Mouse (Mus musculus) forebrain, embryonic 16.5 days (tissue): ENCODE measurements around the gene Tmc2. TPM values are rescaled to one million over a fixed set of nuclear protein-coding genes. Genes with fewer than 3 reads are reported as not detected.

ENCODE experiments used
- ATAC-seq: fragments of 200-750 bp; cut with Nextera tagmentation; 2 replicates; pipeline ENCODE4 v1.8.0; 2017; ENCODE audit warnings: mild to moderate bottlenecking, moderate library complexity
- H3K27ac ChIP-seq: fragments of 300-500 bp; sonication (generic); 2 replicates; pipeline ENCODE4 v1.5.1; 2014; ENCODE audit warnings: low read length, control low read depth
- H3K27me3 ChIP-seq: fragments of 300-500 bp; sonication (generic); replicated peaks from 2 replicates; pipeline ENCODE4 v1.6.1; 2014; ENCODE audit warnings: low read length; ENCODE audit not compliant: control insufficient read depth, insufficient read depth
- H3K36me3 ChIP-seq: fragments of 300-500 bp; sonication (generic); 2 replicates; pipeline ENCODE4 v1.6.1; 2014; ENCODE audit not compliant: control insufficient read depth, insufficient read depth
- H3K4me1 ChIP-seq: fragments of 300-500 bp; sonication (generic); replicated peaks from 2 replicates; pipeline ENCODE4 v1.6.1; 2014; ENCODE audit warnings: low read length; ENCODE audit not compliant: control insufficient read depth, insufficient read depth
- H3K4me2 ChIP-seq: fragments of 300-500 bp; sonication (generic); 2 replicates; pipeline ENCODE4 v1.6.1; 2014; ENCODE audit warnings: mild to moderate bottlenecking, low read length, control low read depth
- H3K4me3 ChIP-seq: fragments of 300-500 bp; sonication (generic); replicated peaks from 2 replicates; pipeline ENCODE4 v1.5.1; 2014; ENCODE audit warnings: mild to moderate bottlenecking, low read length, control low read depth
- H3K9ac ChIP-seq: fragments of 300-500 bp; sonication (generic); replicated peaks from 2 replicates; pipeline ENCODE4 v1.6.1; 2014; ENCODE audit warnings: low read depth, low read length, control low read depth
- H3K9me3 ChIP-seq: fragments of 300-500 bp; sonication (generic); 2 replicates; pipeline ENCODE4 v1.6.1; 2016; ENCODE audit warnings: low read length; ENCODE audit not compliant: control insufficient read depth
- WGBS: fragments of 180-500 bp; shearing (Covaris S2); extraction: QIAGEN DNeasy Blood & Tissue Kit; methylation state at CpG from one replicate; pipeline ENCODE4 v1.1.7; 2014; 5-methylcytosine and 5-hydroxymethylcytosine counted together
- polyA plus RNA-seq: library from polyadenylated mRNA; unstranded; fragments of >200 nt; fragmentation: Nextera tagmentation; extraction: Ambion mirVana; gene quantifications from 2 replicates; pipeline ENCODE4 v1.2.1, GENCODE M21; 2015

Tmc2 gene
- not detected in 2 replicates for polyA plus RNA-seq

- Histone ChIP-seq H3K36me3 (no peaks in the 10 kb centered on the region), H3K9ac (no peak within 1 kb of the TSS), H3K27me3 (no peaks in the 10 kb centered on the region), H3K9me3 (peaks cover 1% of the 10 kb centered on the region; the same call in 1 of the 2 replicates), H3K4me3 (no peak within 1 kb of the TSS), H3K4me1 (no peaks in the 10 kb centered on the region), H3K27ac (no peak within 1 kb of the TSS), H3K4me2 (no peak within 1 kb of the TSS)
- no peak for ATAC-seq
- 94% methylated on average over 16 of the region's 16 CpGs for WGBS
Measured at GRCm38 (mm10) chr2:130194894-130195293, at the start of gene Tmc2. Tmc2 (plus strand) TSS chr2:130195194.

GRCm38 (mm10) chr2:130146089-130146668, 48.8 kb upstream of the Tmc2 start:
- Histone ChIP-seq H3K9me3 (no peaks in the 10 kb centered on the region), H3K36me3 (no peaks in the 10 kb centered on the region), H3K9ac (no peak overlapping the region), H3K27me3 (no peaks in the 10 kb centered on the region), H3K4me2 (no peak overlapping the region), H3K4me1 (no peaks in the 10 kb centered on the region), H3K27ac (peak overlapping the region; percentile 45; the same call in 1 of the 2 replicates), H3K4me3 (no peak overlapping the region)
- peak; percentile 86 for ATAC-seq
- WGBS = 35% methylated on average over 5 of the region's 5 CpGs

DNA sequence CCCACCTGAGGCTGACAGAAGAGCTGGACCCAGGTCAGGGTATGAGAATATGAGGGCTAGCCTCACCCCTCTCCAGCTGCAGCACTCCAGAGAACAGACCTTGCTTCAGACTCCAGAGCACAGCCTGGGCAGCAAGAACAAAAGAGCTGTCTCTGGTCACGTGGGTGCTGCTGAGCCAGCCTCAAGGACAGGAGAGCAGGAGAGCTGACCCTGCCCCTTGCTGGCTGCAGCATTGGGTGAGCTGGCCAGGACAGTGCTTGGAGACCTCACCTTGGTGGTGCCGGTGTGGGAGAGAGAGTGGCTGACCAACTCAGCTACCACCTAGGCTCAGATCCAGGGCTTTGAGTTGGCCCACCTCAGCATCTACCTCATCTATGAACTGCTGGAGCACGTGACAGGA, 39.8 kb upstream of the Tmc2 start:
- no peak overlapping the region for H3K4me2 ChIP-seq
- 68% methylated on average over 3 of the region's 3 CpGs for WGBS
- H3K4me3 ChIP-seq = no peak overlapping the region
- H3K9me3 ChIP-seq = no peaks in the 10 kb centered on the region
- H3K27ac ChIP-seq = no peak overlapping the region
- H3K4me1 ChIP-seq = peaks cover 6% of the 10 kb centered on the region; the same call in 1 of the 2 replicates
- H3K36me3 ChIP-seq = no peaks in the 10 kb centered on the region
- ATAC-seq = no peak
- no peaks in the 10 kb centered on the region for H3K27me3 ChIP-seq
- no peak overlapping the region for H3K9ac ChIP-seq

DNA sequence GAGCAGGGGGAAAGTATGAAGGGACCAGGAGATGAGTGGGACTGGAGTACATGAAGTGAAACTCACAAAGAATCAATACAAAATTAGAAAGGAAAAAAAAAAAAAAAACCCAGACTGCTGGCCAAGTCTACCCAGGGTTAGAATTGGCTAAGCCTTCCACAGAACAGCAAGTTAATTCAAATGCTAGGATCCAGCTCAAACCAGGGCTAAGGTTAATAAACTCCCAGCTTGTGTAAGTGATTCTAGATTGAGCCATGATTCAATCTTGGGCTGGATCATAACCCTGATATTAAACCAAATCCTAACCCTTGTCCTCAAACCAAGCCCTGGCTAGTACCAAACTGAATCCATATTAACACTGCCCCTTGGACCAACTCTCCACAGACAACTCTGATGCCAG, 39.1 kb upstream of the Tmc2 start:
- no peak for ATAC-seq
- no peaks in the 10 kb centered on the region for H3K36me3 ChIP-seq
- no peaks in the 10 kb centered on the region for H3K27me3 ChIP-seq
- no peak overlapping the region for H3K9ac ChIP-seq
- no peak overlapping the region for H3K4me2 ChIP-seq
- H3K27ac ChIP-seq = no peak overlapping the region
- no peaks in the 10 kb centered on the region for H3K9me3 ChIP-seq
- no peak overlapping the region for H3K4me3 ChIP-seq
- H3K4me1 ChIP-seq = peaks cover 6% of the 10 kb centered on the region; the same call in 1 of the 2 replicates

GRCm38 (mm10) chr2:130157231-130158087, 37.5 kb upstream of the Tmc2 start:
- Histone ChIP-seq H3K4me3 (no peak overlapping the region), H3K4me1 (peaks cover 6% of the 10 kb centered on the region; the same call in 1 of the 2 replicates), H3K9ac (no peak overlapping the region), H3K27me3 (no peaks in the 10 kb centered on the region), H3K27ac (peak overlapping the region; percentile 58), H3K36me3 (no peaks in the 10 kb centered on the region), H3K9me3 (no peaks in the 10 kb centered on the region), H3K4me2 (no peak overlapping the region)
- 47% methylated on average over 14 of the region's 14 CpGs for WGBS
- peak; percentile 78 for ATAC-seq

GRCm38 (mm10) chr2:130158088-130158437, 36.9 kb upstream of the Tmc2 start:
- WGBS = 46% methylated on average over 4 of the region's 4 CpGs
- H3K9ac ChIP-seq = no peak overlapping the region
- peak; percentile 18; the same call in 1 of the 2 replicates for ATAC-seq
- H3K36me3 ChIP-seq = no peaks in the 10 kb centered on the region
- peaks cover 6% of the 10 kb centered on the region; the same call in 1 of the 2 replicates for H3K4me1 ChIP-seq
- no peaks in the 10 kb centered on the region for H3K9me3 ChIP-seq
- H3K27ac ChIP-seq = peak overlapping the region; percentile 58
- no peak overlapping the region for H3K4me3 ChIP-seq
- H3K27me3 ChIP-seq = no peaks in the 10 kb centered on the region
- no peak overlapping the region for H3K4me2 ChIP-seq

GRCm38 (mm10) chr2:130162701-130163100, 32.3 kb upstream of the Tmc2 start:
- H3K9me3 ChIP-seq = no peaks in the 10 kb centered on the region
- peaks cover 7% of the 10 kb centered on the region; the same call in 1 of the 2 replicates for H3K4me1 ChIP-seq
- no peak overlapping the region for H3K9ac ChIP-seq
- WGBS = 86% methylated on average over 5 of the region's 5 CpGs
- H3K4me3 ChIP-seq = no peak overlapping the region
- H3K27me3 ChIP-seq = no peaks in the 10 kb centered on the region
- no peak overlapping the region for H3K4me2 ChIP-seq
- no peak for ATAC-seq
- no peaks in the 10 kb centered on the region for H3K36me3 ChIP-seq
- H3K27ac ChIP-seq = no peak overlapping the region

DNA sequence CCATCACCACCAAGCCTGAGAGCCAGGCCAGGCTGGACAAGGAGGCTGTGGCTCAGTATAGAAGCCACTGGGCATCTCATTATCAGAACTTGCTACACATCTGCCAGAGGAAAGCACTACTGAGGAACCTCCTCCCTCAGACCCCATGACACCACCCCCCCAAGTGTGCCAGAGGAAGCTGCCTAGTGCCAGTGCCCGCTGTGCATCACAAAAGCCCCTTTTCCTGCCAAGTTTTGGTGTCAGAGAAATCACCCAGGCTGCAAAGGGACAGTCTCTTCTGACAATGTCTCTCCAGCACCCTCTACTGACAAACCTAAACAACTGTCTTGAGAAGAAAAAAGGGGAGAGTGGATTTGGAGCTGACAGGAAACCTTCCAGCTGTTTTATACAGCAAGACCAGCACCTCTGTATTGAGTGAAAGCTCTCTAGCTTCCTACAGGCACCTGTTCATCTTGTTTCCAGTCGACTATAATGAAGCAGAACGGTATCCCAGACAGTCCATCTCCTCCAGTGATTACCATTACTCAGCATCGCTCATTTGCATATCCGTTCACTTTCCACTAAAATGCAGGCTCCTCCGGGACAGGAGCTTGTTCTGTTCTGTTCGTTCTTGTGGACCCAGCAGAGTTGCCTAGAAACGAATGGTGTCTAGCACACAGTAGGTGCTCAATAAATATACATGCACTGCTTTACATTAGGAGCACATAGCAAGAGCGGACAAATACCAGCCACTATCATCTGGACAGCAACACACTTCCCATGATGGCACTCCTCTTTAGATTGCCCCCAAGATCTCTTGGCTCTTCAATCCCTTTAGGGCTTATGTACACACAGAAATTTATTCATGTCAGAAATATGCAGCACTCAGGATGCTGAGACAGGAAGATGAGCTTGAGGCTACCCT, 28.4 kb upstream of the Tmc2 start:
- H3K9me3 ChIP-seq = no peaks in the 10 kb centered on the region
- WGBS = 56% methylated on average over 9 of the region's 9 CpGs
- H3K4me3 ChIP-seq = no peak overlapping the region
- ATAC-seq = peak; percentile 81
- 0 out of 2 replicates have a peak overlapping the region, but pooled peaks have one; percentile 10 for H3K27ac ChIP-seq
- H3K9ac ChIP-seq = no peak overlapping the region
- no peak overlapping the region for H3K4me2 ChIP-seq
- H3K27me3 ChIP-seq = no peaks in the 10 kb centered on the region
- H3K4me1 ChIP-seq = peaks cover 3% of the 10 kb centered on the region; the same call in 1 of the 2 replicates
- H3K36me3 ChIP-seq = peaks cover 19% of the 10 kb centered on the region

DNA sequence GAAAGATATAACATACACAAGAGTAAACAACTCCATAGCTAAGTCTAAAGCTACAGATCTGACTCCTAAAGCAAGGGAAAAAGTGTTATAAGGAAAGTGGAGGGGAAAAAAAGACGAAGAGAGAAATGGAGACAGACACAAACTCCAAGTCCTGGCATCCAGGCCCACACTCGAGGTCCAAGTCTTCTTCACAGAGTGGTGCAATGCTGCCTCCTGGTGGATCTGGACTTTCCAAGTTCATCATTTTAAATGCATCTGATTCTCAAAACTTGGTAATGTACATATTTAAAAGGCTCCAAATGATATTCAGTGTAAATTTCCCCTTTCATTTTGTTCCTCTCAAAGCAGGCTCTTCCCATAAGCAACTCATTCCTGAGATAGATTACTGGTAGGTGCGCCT, 27.1 kb upstream of the Tmc2 start:
- Histone ChIP-seq H3K4me3 (no peak overlapping the region), H3K4me1 (peaks cover 3% of the 10 kb centered on the region; the same call in 1 of the 2 replicates), H3K9me3 (no peaks in the 10 kb centered on the region), H3K27ac (no peak overlapping the region), H3K36me3 (peaks cover 32% of the 10 kb centered on the region), H3K27me3 (no peaks in the 10 kb centered on the region), H3K9ac (no peak overlapping the region), H3K4me2 (no peak overlapping the region)
- 55% methylated on average over 3 of the region's 3 CpGs for WGBS
- no peak for ATAC-seq
